In the genomic region with DNA sequence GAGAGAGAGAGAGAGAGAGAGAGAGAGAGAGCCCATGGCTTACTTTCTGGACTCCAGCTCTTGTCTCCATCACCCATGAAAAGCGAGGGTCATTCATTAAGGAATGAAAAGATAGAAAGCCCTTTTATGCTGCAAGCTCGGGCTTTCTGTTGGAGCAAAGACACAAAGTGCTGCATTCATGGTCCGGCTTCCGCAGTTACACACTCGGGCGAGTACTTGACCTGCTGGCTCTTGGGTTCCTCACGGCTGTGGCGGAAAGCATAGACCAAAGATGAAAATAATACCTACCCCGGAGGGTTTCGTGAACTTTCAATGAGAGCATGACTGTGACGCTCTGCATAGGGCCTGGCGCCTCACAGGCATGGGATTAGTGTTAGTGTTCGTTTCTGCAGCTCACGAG, we compare ENCODE assay signal across 10 mouse cellular contexts. TPM values are rescaled to one million over a fixed set of nuclear protein-coding genes. Genes with fewer than 3 reads are reported as not detected.
DNase-seq lines count a peak whose midpoint lies in the region; ATAC-seq and TF ChIP-seq lines count a peak whose summit lies in the region.
"Had no signal": no experiment of that assay in that cellular context is flagged by ENCODE, and none has a peak within 500 bp of the region (broad histone marks: within the 10 kb centered on the region; RNA-seq: fewer than 3 reads in every experiment).

No protein-coding gene starts in this region.

- 45% methylated on average over 14 of the region's 14 CpGs for WGBS in hindbrain, embryonic 10.5 days

- H3K36me3 ChIP-seq in ES-Bruce4 (ENCODE audit: control insufficient read depth, insufficient read depth, low read length, poor library complexity, severe bottlenecking): no peaks in the 10 kb centered on the region
- H3K36me3 ChIP-seq in hindbrain, embryonic 10.5 days: no peaks in the 10 kb centered on the region
- H3K36me3 ChIP-seq: heart, embryonic 12.5 days had no signal

- no peak overlapping the region for H3K4me3 ChIP-seq in ES-Bruce4 (ENCODE audit: low read depth, low read length)
- peak overlapping the region; percentile 25 for H3K4me3 ChIP-seq in hindbrain, embryonic 10.5 days
- H3K4me3 ChIP-seq: heart, embryonic 12.5 days; myocyte had no signal

- H3K4me1 ChIP-seq in ES-Bruce4 (ENCODE audit: control insufficient read depth, insufficient read depth, low read length): no peaks in the 10 kb centered on the region
- H3K4me1 ChIP-seq in hindbrain, embryonic 10.5 days (replicated peaks): peaks cover 18% of the 10 kb centered on the region

- H3K27ac ChIP-seq in ES-Bruce4 (ENCODE audit: insufficient read depth, low read length): no peak overlapping the region
- H3K27ac ChIP-seq in hindbrain, embryonic 10.5 days: peak overlapping the region; percentile 88

- TF ChIP-seq POLR2A in ES-Bruce4 (IDR thresholded peaks at IDR 0.05; ENCODE audit: insufficient read depth, low read length): no peak

- H3K9ac ChIP-seq in ES-Bruce4 (ENCODE audit: low read depth, poor library complexity, severe bottlenecking): 0 out of 2 replicates have a peak overlapping the region, but pooled peaks have one; percentile 6
- H3K9ac ChIP-seq: heart, embryonic 12.5 days had no signal

- H3K9me3 ChIP-seq in ES-Bruce4 (replicated peaks; ENCODE audit: control insufficient read depth, insufficient read depth, low read length, poor library complexity, severe bottlenecking): no peaks in the 10 kb centered on the region
- H3K9me3 ChIP-seq in hindbrain, embryonic 10.5 days: no peaks in the 10 kb centered on the region
- H3K9me3 ChIP-seq: heart, embryonic 12.5 days had no signal

- no peak for TF ChIP-seq EP300 in ES-Bruce4 (IDR thresholded peaks at IDR 0.05; ENCODE audit: insufficient read depth, low read depth, low read length)

- DNase-seq in brain, adult 2 months (ENCODE audit: low read depth, low spot score): peak; percentile 71
- peak; percentile 38 for DNase-seq in hindbrain, embryonic 10.5 days (ENCODE audit: low spot score)
- DNase-seq in layer of hippocampus, adult 9-11 months: peak; percentile 33
- DNase-seq in adipocyte (ENCODE audit: low spot score): no peak
- DNase-seq in gastrocnemius, postnatal 4 days (ENCODE audit: low spot score in 2 of 2): no peak
- DNase-seq in spleen, postnatal 14 days (ENCODE audit: low spot score in 2 of 2): no peak

- ATAC-seq in monocyte, adult 5-6 weeks (replicated peaks; ENCODE audit: insufficient number of reproducible peaks, low FRiP score, low TSS enrichment, poor library complexity, severe bottlenecking): no peak

- H3K27me3 ChIP-seq in ES-Bruce4 (ENCODE audit: control insufficient read depth, insufficient read depth, low read length, poor library complexity, severe bottlenecking): no peaks in the 10 kb centered on the region; the same call in 1 of the 2 replicates
- no peaks in the 10 kb centered on the region for H3K27me3 ChIP-seq in hindbrain, embryonic 10.5 days (ENCODE audit: insufficient read depth, poor library complexity, severe bottlenecking)
- H3K27me3 ChIP-seq: heart, embryonic 12.5 days had no signal

- TF ChIP-seq CTCF in ES-Bruce4 (IDR thresholded peaks at IDR 0.05; ENCODE audit: low read depth, low read length): no peak

RNA-seq across cellular contexts. Expression of a gene that starts 14.4 kb away (rescaled TPM):
- 89.5 and 103 TPM in 2 replicates for polyA plus RNA-seq in ES-Bruce4 (2011; ENCODE audit: insufficient read depth, insufficient read length, low read depth, missing spikeins)
- polyA plus RNA-seq in hindbrain, embryonic 10.5 days (2016; fragmentation: Nextera tagmentation; extraction: Ambion mirVana): 254 and 286 TPM in 2 replicates
- 100 to 1,000 TPM; 119 to 130 TPM for total RNA-seq in gastrocnemius, postnatal 4 days (2021)
- total RNA-seq in monocyte, adult 5-6 weeks (2017): 195 to 215 TPM (median 203 TPM) in 3 replicates

RNA-seq across cellular contexts. Expression of a gene that starts 40.8 kb away (rescaled TPM):
- polyA plus RNA-seq in ES-Bruce4 (2011; ENCODE audit: insufficient read depth, insufficient read length, low read depth, missing spikeins): 46.9 and 48.8 TPM in 2 replicates
- polyA plus RNA-seq in hindbrain, embryonic 10.5 days (2016; fragmentation: Nextera tagmentation; extraction: Ambion mirVana): 20.4 and 33.7 TPM in 2 replicates
- 100 to 1,000 TPM; 259 to 284 TPM for total RNA-seq in gastrocnemius, postnatal 4 days (2021)
- total RNA-seq in monocyte, adult 5-6 weeks (2017): 36.7 to 46.1 TPM (median 45.9 TPM) in 3 replicates

Comparison
In these comparisons a context has a peak if more than half of its experiments do, and no peak if none do; other contexts are left out.
1. DNase-seq: peak in brain, adult 2 months (single experiment), hindbrain, embryonic 10.5 days (single experiment) and layer of hippocampus, adult 9-11 months (single experiment); none in adipocyte (single experiment), gastrocnemius, postnatal 4 days (0 of 2) and spleen, postnatal 14 days (0 of 2).